Mouse (Mus musculus) erythroblast, embryonic 14.5 days (primary cell): Measurements from ENCODE around the gene Rheb.

Source experiments
- GATA1 ChIP-seq: IDR thresholded peaks from 2 replicates; pipeline ENCODE4 v1.6.1; 2012; ENCODE audit warnings: low read length, inconsistent platforms, mixed read lengths
- TAL1 ChIP-seq: IDR thresholded peaks from 3 replicates; pipeline ENCODE4 v1.6.1; 2012; ENCODE audit warnings: low read length, inconsistent platforms, mixed read lengths

DNA sequence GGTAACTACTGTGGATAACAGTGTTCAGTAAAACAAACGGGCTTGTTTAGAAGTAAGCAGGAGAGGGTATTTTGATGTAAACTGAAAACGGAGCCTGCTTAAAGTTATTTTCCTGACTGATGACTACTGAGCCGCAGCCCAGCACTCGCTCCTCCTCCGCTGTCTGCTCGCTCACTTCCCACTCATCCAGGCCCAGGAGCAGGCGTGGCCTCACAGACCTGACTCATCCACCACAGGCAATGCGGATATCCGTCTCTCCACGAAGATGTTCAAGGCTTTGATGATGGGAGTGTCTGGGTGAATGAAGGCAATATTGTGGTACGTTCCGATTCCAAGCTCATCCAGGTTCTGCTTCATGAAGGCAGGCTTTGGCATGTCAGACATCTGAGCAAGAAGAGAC is 28.9 kb upstream of the Rheb start:
- TF ChIP-seq GATA1: no peak
- TF ChIP-seq TAL1: no peak
